Mouse (Mus musculus) embryonic fibroblast, embryonic 13.5 days (primary cell): ENCODE measurements around the gene Serpine2.

Experiments used
- CTCF ChIP-seq: IDR thresholded peaks from 2 replicates; pipeline ENCODE4 v1.5.1; 2011; ENCODE audit warnings: mild to moderate bottlenecking, control low read depth, low read length, moderate library complexity, borderline replicate concordance; ENCODE audit not compliant: insufficient read depth
- POLR2A ChIP-seq: IDR thresholded peaks from 2 replicates; pipeline ENCODE4 v1.6.1; 2011; ENCODE audit warnings: low read depth, mild to moderate bottlenecking, control low read depth, low read length, moderate library complexity

GRCm38 (mm10) chr1:79774164-79774780, 86.7 kb downstream of the Serpine2 start:
- TF ChIP-seq POLR2A, result no peak
- TF ChIP-seq CTCF, result no peak
